Mouse (Mus musculus) cortical plate, adult 2 months (tissue): ENCODE data around the gene Mcam. TPM values are rescaled to one million over a fixed set of nuclear protein-coding genes. Genes with fewer than 3 reads are reported as not detected.

Source experiments
- H3K27ac ChIP-seq: fragments of 200-500 bp; 2 replicates; pipeline ENCODE4 v1.5.1; 2012; ENCODE audit warnings: low read length, control low read depth, inconsistent platforms; ENCODE audit not compliant: insufficient read depth
- H3K4me1 ChIP-seq: fragments of 200-500 bp; 2 replicates; pipeline ENCODE4 v1.6.1; 2011; ENCODE audit warnings: low read length; ENCODE audit not compliant: control insufficient read depth, insufficient read depth
- H3K4me3 ChIP-seq: fragments of 200-500 bp; 2 replicates; pipeline ENCODE4 v1.5.1; 2011; ENCODE audit warnings: mild to moderate bottlenecking, low read length, control low read depth; ENCODE audit not compliant: insufficient read depth
- CTCF ChIP-seq: fragments of 200-500 bp; IDR thresholded peaks from 2 replicates; pipeline ENCODE4 v1.5.1; 2011; ENCODE audit warnings: mild to moderate bottlenecking, control low read depth, low read length; ENCODE audit not compliant: insufficient read depth; ENCODE audit errors: extremely low read depth
- POLR2A ChIP-seq: fragments of 200-500 bp; IDR thresholded peaks from 2 replicates; pipeline ENCODE4 v1.6.1; 2011; ENCODE audit warnings: mild to moderate bottlenecking, low read length, control low read depth; ENCODE audit not compliant: insufficient read depth; ENCODE audit errors: extremely low read depth
- polyA plus RNA-seq: library from polyadenylated mRNA; depleted of rRNA; stranded (reverse); fragments of >200 nt; gene quantifications from 2 replicates; pipeline ENCODE4 v1.2.3, GENCODE M21; 2012

Gene Mcam
- polyA plus RNA-seq, 1 experiment = 27.4 TPM

GRCm38 (mm10) chr9:44093612-44094503 is 40.4 kb upstream of the Mcam start:
- Histone ChIP-seq H3K4me3 (no peak overlapping the region), H3K27ac (no peak overlapping the region), H3K4me1 (peaks cover 3% of the 10 kb centered on the region; the same call in 1 of the 2 replicates)
- no peak for TF ChIP-seq POLR2A
- peak; percentile 81 for TF ChIP-seq CTCF

GRCm38 (mm10) chr9:44094737-44095136 is 39.5 kb upstream of the Mcam start:
- Histone ChIP-seq H3K4me3 (no peak overlapping the region), H3K4me1 (peaks cover 2% of the 10 kb centered on the region; the same call in 1 of the 2 replicates), H3K27ac (no peak overlapping the region)
- TF ChIP-seq CTCF (no peak), POLR2A (no peak)

- TF ChIP-seq CTCF (no peak), POLR2A (no peak)
- H3K4me3 ChIP-seq = no peak overlapping the region
- H3K4me1 ChIP-seq = peaks cover 2% of the 10 kb centered on the region; the same call in 1 of the 2 replicates
- no peak overlapping the region for H3K27ac ChIP-seq
Measured at GRCm38 (mm10) chr9:44095781-44096180, 38.5 kb upstream of the Mcam start.

- peaks cover 2% of the 10 kb centered on the region; the same call in 1 of the 2 replicates for H3K4me1 ChIP-seq
- H3K4me3 ChIP-seq = no peak overlapping the region
- TF ChIP-seq CTCF (no peak), POLR2A (0 out of 2 replicates have a peak, but pooled peaks have one; percentile 4)
- peak overlapping the region; percentile 47; the same call in 1 of the 2 replicates for H3K27ac ChIP-seq
Measured at GRCm38 (mm10) chr9:44096536-44096935, 37.7 kb upstream of the Mcam start.

- no peak within 1 kb of the TSS for H3K4me3 ChIP-seq
- peaks cover 2% of the 10 kb centered on the region; the same call in 1 of the 2 replicates for H3K4me1 ChIP-seq
- H3K27ac ChIP-seq = no peak within 1 kb of the TSS
- TF ChIP-seq CTCF (no peak), POLR2A (no peak)
Measured at GRCm38 (mm10) chr9:44101490-44101889, 32.8 kb upstream of the Mcam start, which contains the start of gene Mfrp. Mfrp (plus strand) TSS chr9:44101729.

DNA sequence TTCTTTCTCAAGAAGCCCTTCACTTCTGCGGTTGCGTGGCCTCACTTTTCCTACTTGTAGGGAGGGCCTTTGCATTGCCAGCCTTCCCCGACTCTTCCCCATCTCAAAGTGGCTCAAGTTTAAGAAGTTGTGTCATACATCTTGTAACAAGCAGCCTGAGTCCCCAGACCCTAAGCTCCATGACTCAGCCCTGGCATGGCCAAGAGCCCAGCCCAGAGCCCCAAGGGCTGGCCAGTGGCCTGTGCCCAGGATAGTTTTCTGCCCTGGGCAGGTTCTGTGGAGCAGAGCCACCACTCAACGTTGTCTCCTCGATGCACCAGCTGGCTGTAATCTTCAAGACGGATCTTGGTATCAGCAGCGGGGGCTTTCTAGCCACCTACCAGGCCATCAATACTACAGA is 29.4 kb upstream of the Mcam start:
- TF ChIP-seq POLR2A (no peak), CTCF (no peak)
- peaks cover 2% of the 10 kb centered on the region; the same call in 1 of the 2 replicates for H3K4me1 ChIP-seq
- H3K4me3 ChIP-seq = no peak overlapping the region
- H3K27ac ChIP-seq = no peak overlapping the region

DNA sequence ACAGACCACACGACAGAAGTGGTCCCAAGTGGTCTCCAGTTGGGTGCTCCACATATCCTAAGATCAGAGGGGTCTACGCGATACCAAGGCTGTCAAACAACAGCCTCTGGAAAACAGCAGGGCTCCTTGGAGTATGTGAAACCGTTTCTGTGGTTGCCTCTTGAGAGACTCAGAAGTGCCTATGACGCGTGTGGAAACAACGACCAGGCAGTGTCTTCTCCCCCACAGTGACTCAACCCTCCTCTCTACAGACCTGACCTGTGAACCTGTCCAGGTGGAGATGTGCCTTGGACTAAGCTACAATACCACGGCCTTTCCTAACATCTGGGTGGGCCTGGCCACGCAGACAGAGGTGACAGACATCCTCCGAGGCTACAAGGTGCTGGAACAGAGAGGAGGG is 28.5 kb upstream of the Mcam start:
- Histone ChIP-seq H3K4me1 (peaks cover 3% of the 10 kb centered on the region; the same call in 1 of the 2 replicates), H3K27ac (no peak overlapping the region), H3K4me3 (no peak overlapping the region)
- TF ChIP-seq POLR2A (no peak), CTCF (no peak)

DNA sequence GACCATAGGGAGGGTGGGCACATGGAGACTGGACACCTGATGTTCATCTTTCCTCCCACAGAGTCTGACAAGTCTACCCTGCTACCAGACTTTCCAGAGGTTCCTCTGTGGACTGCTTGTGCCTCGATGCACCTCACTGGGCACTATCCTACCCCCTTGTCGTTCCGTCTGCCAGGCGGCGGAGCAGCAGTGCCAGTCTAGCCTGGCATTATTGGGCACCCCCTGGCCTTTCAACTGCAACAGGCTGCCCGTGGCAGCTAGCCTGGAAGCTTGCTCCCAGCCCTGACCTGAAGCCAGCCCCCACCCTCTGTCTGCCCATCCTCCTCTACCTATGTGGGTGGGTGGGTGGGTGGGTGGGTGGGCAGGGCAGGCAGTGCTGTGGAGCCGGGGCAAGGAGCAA is 28.1 kb upstream of the Mcam start:
- TF ChIP-seq CTCF = no peak
- TF ChIP-seq POLR2A = no peak
- no peak overlapping the region for H3K27ac ChIP-seq
- H3K4me1 ChIP-seq = peaks cover 3% of the 10 kb centered on the region; the same call in 1 of the 2 replicates

DNA sequence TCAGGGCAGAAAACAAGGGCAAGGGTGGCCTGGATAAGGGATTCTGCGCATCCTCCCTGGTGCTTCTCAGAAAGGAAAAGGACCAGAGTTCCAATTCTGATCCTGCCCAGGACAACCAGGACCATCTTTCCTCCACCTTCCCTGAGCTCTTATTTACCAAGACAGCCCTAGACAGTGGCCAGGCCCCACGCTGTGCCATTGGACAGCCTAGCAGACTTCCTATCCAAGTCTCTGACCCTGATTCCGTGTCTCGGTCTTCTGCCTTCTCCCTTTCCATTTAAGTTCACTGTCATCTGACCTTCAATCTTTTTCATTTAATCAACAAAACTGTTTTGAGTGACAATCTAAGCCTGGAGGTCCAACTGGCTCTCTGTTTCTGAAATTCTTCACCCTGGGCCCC is 27.7 kb upstream of the Mcam start:
- Histone ChIP-seq H3K27ac (no peak overlapping the region), H3K4me3 (no peak overlapping the region), H3K4me1 (peaks cover 3% of the 10 kb centered on the region; the same call in 1 of the 2 replicates)
- no peak for TF ChIP-seq POLR2A
- TF ChIP-seq CTCF = no peak

More for the DNA sequence above, 28.1 kb upstream of the Mcam start:
- no peak overlapping the region for H3K4me3 ChIP-seq
